Mouse (Mus musculus) lung, adult 2 months (tissue): ENCODE results near the gene I830077J02Rik.

Experiments used
- CTCF ChIP-seq: fragments of 200-500 bp; IDR thresholded peaks from 2 replicates; pipeline ENCODE4 v1.5.1; 2011; ENCODE audit warnings: mild to moderate bottlenecking, low read length, control low read depth; ENCODE audit not compliant: insufficient read depth
- POLR2A ChIP-seq: fragments of 200-500 bp; IDR thresholded peaks from 2 replicates; pipeline ENCODE4 v1.6.1; 2011; ENCODE audit warnings: low read depth, mild to moderate bottlenecking, control low read depth, low read length, borderline replicate concordance; ENCODE audit errors: extremely low read depth

- TF ChIP-seq CTCF (no peak), POLR2A (no peak)
Measured at GRCm38 (mm10) chr3:105971831-105972446, 39.5 kb upstream of the I830077J02Rik start.
